Mouse (Mus musculus): ENCODE measurements around the gene Ugp2. TPM values are rescaled to one million over a fixed set of nuclear protein-coding genes. Genes with fewer than 3 reads are reported as not detected.

Ugp2 gene
- total RNA-seq, 2 experiments from 2014 or later = 285 to 289 TPM

Small RNA genes lying within 50 kb of the gene (microRNA-seq; reads per million reads assigned to microRNA genes)
- not detected for gene Mir1933

Other genes with a start within 250 kb of the Ugp2 start
- gene Vps54, start 131.9 kb downstream of the Ugp2 start, total RNA-seq (2021) = 10 to 100 TPM; 23.4 to 29.1 TPM
- gene Wdpcp, start 201.0 kb upstream of the Ugp2 start, total RNA-seq (2021) = 1 to 10 TPM; 5.4 to 7.5 TPM
- 100 to 1,000 TPM; 397 to 426 TPM for gene Mdh1, start 201.2 kb upstream of the Ugp2 start, total RNA-seq (2021)